9 mouse cellular contexts compared by ENCODE assay signal in the genomic region with DNA sequence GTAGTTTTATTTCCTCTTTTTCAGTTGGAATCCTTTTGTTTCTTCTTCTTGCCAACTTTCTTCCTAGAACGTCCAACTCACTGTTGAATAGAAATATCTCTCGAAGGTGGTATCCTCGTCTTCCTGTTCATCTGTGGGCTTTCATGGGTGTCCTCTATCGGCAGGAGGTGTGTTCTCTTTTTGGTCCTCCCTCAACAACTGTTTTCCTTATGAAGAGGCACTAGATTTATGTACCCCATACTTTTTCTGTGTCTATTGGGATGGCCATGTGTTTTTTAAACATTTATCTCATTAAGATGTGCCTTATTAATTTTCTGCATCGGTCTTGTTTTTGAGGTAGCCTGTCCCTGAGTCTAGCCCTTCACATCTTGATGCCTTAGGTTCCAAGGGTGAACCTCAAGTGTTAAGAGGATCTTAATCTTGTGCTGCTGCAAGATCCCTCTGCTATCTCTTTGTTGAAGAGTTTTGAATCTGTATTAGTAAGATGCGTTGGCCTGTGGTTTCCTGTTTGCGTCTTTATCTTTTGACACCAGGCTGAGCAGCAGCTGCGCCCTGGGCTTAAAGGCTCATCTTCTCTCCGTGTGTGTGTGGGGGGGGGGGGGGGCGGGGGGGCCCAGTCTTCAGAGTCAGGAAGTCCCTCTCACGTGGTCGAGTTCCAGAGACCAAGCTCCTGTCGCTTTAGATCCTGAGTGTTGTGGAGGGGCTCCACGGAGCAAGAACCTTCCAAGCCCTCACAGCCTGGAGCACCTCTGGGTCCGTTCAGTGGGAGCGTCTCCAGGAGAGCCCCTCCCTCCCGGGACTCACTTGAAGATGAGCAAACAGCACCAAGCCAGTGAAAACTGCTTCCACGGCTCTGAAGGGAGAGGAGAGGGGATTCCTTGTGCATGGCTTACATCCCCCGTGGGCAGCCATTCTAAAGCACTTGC.
A peak's percentile ranks its signal among the peaks of the same experiment; 100 is the strongest.
DNase-seq lines count a peak whose midpoint lies in the region; ATAC-seq and TF ChIP-seq lines count a peak whose summit lies in the region.
"Had no signal": no experiment of that assay in that cellular context is flagged by ENCODE, and none has a peak within 500 bp of the region (broad histone marks: within the 10 kb centered on the region; RNA-seq: fewer than 3 reads in every experiment).

No protein-coding gene starts in this region.

- peak in 1 of 2 experiments; percentile 54; a peak in 1 of 4 replicates for TF ChIP-seq POLR2A in MEL (IDR thresholded peaks at IDR 0.05; ENCODE audit: control insufficient read depth in 1 of 2, insufficient read depth in 1 of 2, low read depth in 1 of 2, low read length in 2 of 2, poor library complexity in 1 of 2)
- no peak for TF ChIP-seq POLR2A in olfactory bulb, adult 2 months (IDR thresholded peaks at IDR 0.05; ENCODE audit: insufficient read depth, low read depth, low read length)

- H3K9ac ChIP-seq in hindbrain, embryonic 12.5 days, result no peak overlapping the region
- H3K9ac ChIP-seq in MEL (ENCODE audit: control insufficient read depth, low read depth, low read length, poor library complexity, severe bottlenecking), result peak overlapping the region; percentile 55

- no peak for ATAC-seq in hindbrain, embryonic 12.5 days (ENCODE audit: low FRiP score)

- 51% methylated on average over 19 of the region's 19 CpGs for WGBS in hindbrain, embryonic 10.5 days
- WGBS in hindbrain, embryonic 12.5 days, result 50% methylated on average over 19 of the region's 19 CpGs
- WGBS in olfactory bulb, adult 2 months, result 48% methylated on average over 19 of the region's 19 CpGs

- no peak for TF ChIP-seq RAD21 in MEL (IDR thresholded peaks at IDR 0.05; ENCODE audit: low read depth, low read length)

- TF ChIP-seq EP300 in MEL (IDR thresholded peaks at IDR 0.05; ENCODE audit: low read depth in 1 of 2, low read length in 2 of 2), result peak; percentile 96 to 97

- TF ChIP-seq CTCF in MEL (IDR thresholded peaks at IDR 0.05 in 2 of 3, conservative IDR thresholded peaks at IDR 0.05 in 1 of 3; ENCODE audit: control insufficient read depth in 1 of 3, insufficient read depth in 1 of 3, low read depth in 2 of 3, low read length in 3 of 3, poor library complexity in 1 of 3, severe bottlenecking in 1 of 3), result no peak
- TF ChIP-seq CTCF in olfactory bulb, adult 2 months (IDR thresholded peaks at IDR 0.05; ENCODE audit: insufficient read depth, low read depth, low read length), result no peak

- DNase-seq in hindbrain, embryonic 10.5 days (ENCODE audit: low spot score), result no peak
- peak; percentile 92 for DNase-seq in MEL (ENCODE audit: low read depth, low spot score)
- DNase-seq in induced T-regulatory cell, adult 2 months (ENCODE audit: low read depth), result peak; percentile 92
- no peak for DNase-seq in layer of hippocampus, adult 9-11 months
- DNase-seq in left cerebral cortex, adult 11 months (ENCODE audit: low spot score), result no peak
- no peak for DNase-seq in right cerebral cortex, postnatal 14 days
- DNase-seq: adrenal gland, adult 8-10 months had no signal

- no peaks in the 10 kb centered on the region for H3K79me2 ChIP-seq in MEL (ENCODE audit: control insufficient read depth, insufficient read depth, low read length, poor library complexity)

- no peaks in the 10 kb centered on the region for H3K9me3 ChIP-seq in hindbrain, embryonic 10.5 days
- H3K9me3 ChIP-seq in hindbrain, embryonic 12.5 days (replicated peaks), result no peaks in the 10 kb centered on the region
- no peaks in the 10 kb centered on the region for H3K9me3 ChIP-seq in MEL (replicated peaks; ENCODE audit: insufficient read depth, low read length)

- peaks cover 12% of the 10 kb centered on the region for H3K4me1 ChIP-seq in hindbrain, embryonic 10.5 days (replicated peaks)
- 0 out of 2 replicates have a peak, but pooled peaks cover 3% of the 10 kb centered on the region for H3K4me1 ChIP-seq in hindbrain, embryonic 12.5 days
- peaks cover 0 to 21% of the 10 kb centered on the region in 2 experiments; a peak in 2 of 4 replicates for H3K4me1 ChIP-seq in MEL (ENCODE audit: control insufficient read depth in 1 of 2, insufficient read depth in 2 of 2, low read length in 2 of 2)
- peaks cover 23% of the 10 kb centered on the region for H3K4me1 ChIP-seq in olfactory bulb, adult 2 months (ENCODE audit: control insufficient read depth, insufficient read depth, low read length)

- no peak overlapping the region for H3K4me2 ChIP-seq in hindbrain, embryonic 12.5 days (replicated peaks)

- peak overlapping the region; percentile 40 for H3K27ac ChIP-seq in hindbrain, embryonic 10.5 days
- no peak overlapping the region for H3K27ac ChIP-seq in hindbrain, embryonic 12.5 days
- H3K27ac ChIP-seq in MEL (ENCODE audit: control insufficient read depth, low read depth, low read length), result peak overlapping the region; percentile 95
- H3K27ac ChIP-seq in olfactory bulb, adult 2 months (ENCODE audit: insufficient read depth, low read depth, low read length), result peak overlapping the region; percentile 10; the same call in 1 of the 2 replicates

- no peak overlapping the region for H3K4me3 ChIP-seq in hindbrain, embryonic 10.5 days
- H3K4me3 ChIP-seq in hindbrain, embryonic 12.5 days, result no peak overlapping the region
- peak overlapping the region; percentile 43 to 53 for H3K4me3 ChIP-seq in MEL (ENCODE audit: control insufficient read depth in 1 of 2, insufficient read depth in 1 of 2, low read depth in 2 of 2, low read length in 2 of 2)
- H3K4me3 ChIP-seq in olfactory bulb, adult 2 months (ENCODE audit: insufficient read depth, low read depth, low read length), result no peak overlapping the region; the same call in 1 of the 2 replicates

- H3K36me3 ChIP-seq in hindbrain, embryonic 10.5 days, result no peaks in the 10 kb centered on the region
- no peaks in the 10 kb centered on the region for H3K36me3 ChIP-seq in hindbrain, embryonic 12.5 days
- H3K36me3 ChIP-seq in MEL (ENCODE audit: control insufficient read depth in 1 of 2, insufficient read depth in 2 of 2, low read length in 2 of 2), result peaks cover 0 to 5% of the 10 kb centered on the region in 2 experiments; a peak in 1 of 4 replicates

- H3K27me3 ChIP-seq in hindbrain, embryonic 10.5 days (ENCODE audit: insufficient read depth, poor library complexity, severe bottlenecking), result no peaks in the 10 kb centered on the region
- H3K27me3 ChIP-seq in hindbrain, embryonic 12.5 days, result no peaks in the 10 kb centered on the region
- H3K27me3 ChIP-seq in MEL (ENCODE audit: control insufficient read depth in 1 of 2, insufficient read depth in 2 of 2, low read length in 2 of 2), result no peaks in the 10 kb centered on the region

TF ChIP-seq in MEL, 35 proteins besides CTCF, POLR2A, EP300 and RAD21 (continues in another document):
- TF ChIP-seq MAX (IDR thresholded peaks at IDR 0.05; ENCODE audit: low read length) (peak; percentile 40; the same call in 1 of the 2 replicates), UBTF (IDR thresholded peaks at IDR 0.05; ENCODE audit: borderline replicate concordance, insufficient read depth, low read depth, low read length) (no peak), TCF12 (IDR thresholded peaks at IDR 0.05; ENCODE audit: low read depth, low read length) (peak; percentile 99), JUND (IDR thresholded peaks at IDR 0.05; ENCODE audit: low read depth, low read length) (no peak), CHD2 (IDR thresholded peaks at IDR 0.05; ENCODE audit: low read length) (no peak), MXI1 (IDR thresholded peaks at IDR 0.05; ENCODE audit: low read depth, low read length) (peak; percentile 84), RCOR1 (IDR thresholded peaks at IDR 0.05; ENCODE audit: low read depth, low read length) (peak; percentile 96), TAL1 (IDR thresholded peaks at IDR 0.05; ENCODE audit: low read length) (peak; percentile 92), ELF1 (IDR thresholded peaks at IDR 0.05; ENCODE audit: low read depth, low read length) (peak; percentile 68), ZC3H11A (IDR thresholded peaks at IDR 0.05; ENCODE audit: low read depth, low read length) (peak; percentile 12; the same call in 1 of the 2 replicates), MYC (IDR thresholded peaks at IDR 0.05; ENCODE audit: low read depth, low read length) (peak; percentile 38; the same call in 1 of the 2 replicates), ZKSCAN1 (IDR thresholded peaks at IDR 0.05; ENCODE audit: low read depth, low read length) (no peak), HCFC1 (IDR thresholded peaks at IDR 0.05; ENCODE audit: low read depth, low read length) (peak; percentile 24; the same call in 1 of the 2 replicates), POLR2AphosphoS2 (IDR thresholded peaks at IDR 0.05; ENCODE audit: low read length) (no peak), SMC3 (IDR thresholded peaks at IDR 0.05; ENCODE audit: low read depth, low read length) (no peak; the same call in 1 of the 2 replicates), MAFK (IDR thresholded peaks at IDR 0.05; ENCODE audit: borderline replicate concordance, low read depth, low read length) (peak; percentile 38; the same call in 1 of the 2 replicates), BHLHE40 (IDR thresholded peaks at IDR 0.05; ENCODE audit: borderline replicate concordance, low read depth, low read length) (peak; percentile 83), KAT2A (conservative IDR thresholded peaks at IDR 0.05; ENCODE audit: low read depth, low read length) (peak; percentile 43; the same call in 1 of the 2 replicates), CHD1 (IDR thresholded peaks at IDR 0.05; ENCODE audit: low read depth, low read length) (no peak), USF1 (IDR thresholded peaks at IDR 0.05; ENCODE audit: low read depth, low read length) (peak; percentile 84), ETS1 (IDR thresholded peaks at IDR 0.05; ENCODE audit: low read depth, low read length) (peak; percentile 94), NRF1 (IDR thresholded peaks at IDR 0.05; ENCODE audit: insufficient read depth, low read depth, low read length, poor library complexity, severe bottlenecking) (0 out of 2 replicates have a peak, but pooled peaks have one; percentile 27), TBP (IDR thresholded peaks at IDR 0.05; ENCODE audit: low read depth, low read length) (0 out of 2 replicates have a peak, but pooled peaks have one; percentile 12), GATA1 (IDR thresholded peaks at IDR 0.05; ENCODE audit: low read depth, low read length) (peak; percentile 97), ZNF384 (IDR thresholded peaks at IDR 0.05; ENCODE audit: low read depth, low read length) (0 out of 2 replicates have a peak, but pooled peaks have one; percentile 26), NELFE (IDR thresholded peaks at IDR 0.05; ENCODE audit: low read depth, low read length) (no peak), SIN3A (IDR thresholded peaks at IDR 0.05; ENCODE audit: low read length) (peak; percentile 79), MEF2A (IDR thresholded peaks at IDR 0.05; ENCODE audit: extremely low read depth, insufficient replicate concordance, low read depth, low read length, poor library complexity, severe bottlenecking) (0 out of 2 replicates have a peak, but pooled peaks have one; percentile 22), MAZ (IDR thresholded peaks at IDR 0.05; ENCODE audit: low read depth, low read length) (peak; percentile 94), POLR2AphosphoS5 (IDR thresholded peaks at IDR 0.05; ENCODE audit: borderline replicate concordance, low read depth, low read length) (no peak)

Comparison
In these comparisons a context has a peak if more than half of its experiments do, and no peak if none do; other contexts are left out.
1. DNase-seq: peak in MEL (single experiment) and induced T-regulatory cell, adult 2 months (single experiment); none in hindbrain, embryonic 10.5 days (single experiment), layer of hippocampus, adult 9-11 months (single experiment), left cerebral cortex, adult 11 months (single experiment) and right cerebral cortex, postnatal 14 days (single experiment).
2. H3K4me3 ChIP-seq: peak in MEL (2 of 2); none in hindbrain, embryonic 10.5 days (single experiment), hindbrain, embryonic 12.5 days (single experiment) and olfactory bulb, adult 2 months (single experiment).